Mouse (Mus musculus): ENCODE data around the gene Hist1h1c.
"Not testable (repeated sequence)": the region's sequence is repeated elsewhere in the genome, so short reads cannot be mapped to it uniquely, and the experiment has no call there.

The Hist1h1c gene

DNA sequence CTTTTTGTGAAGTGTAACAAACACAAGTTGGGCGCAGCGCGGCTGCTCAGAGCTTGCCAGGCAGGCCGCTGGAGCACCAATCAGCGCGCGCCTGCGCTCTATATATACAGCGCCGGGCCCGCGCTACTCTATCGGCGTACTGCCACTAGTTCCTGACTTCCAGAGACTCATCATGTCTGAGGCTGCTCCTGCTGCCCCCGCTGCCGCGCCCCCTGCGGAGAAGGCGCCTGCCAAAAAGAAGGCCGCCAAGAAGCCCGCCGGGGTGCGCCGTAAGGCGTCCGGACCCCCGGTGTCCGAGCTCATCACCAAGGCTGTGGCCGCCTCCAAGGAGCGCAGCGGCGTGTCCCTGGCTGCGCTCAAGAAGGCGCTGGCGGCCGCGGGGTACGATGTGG, at the start of gene Hist1h1c:
TSS of gene Hist1h1c (plus strand) at position 132 of the 392 bp plus-strand sequence.
- peak; percentile 90 for DNase-seq

DNA sequence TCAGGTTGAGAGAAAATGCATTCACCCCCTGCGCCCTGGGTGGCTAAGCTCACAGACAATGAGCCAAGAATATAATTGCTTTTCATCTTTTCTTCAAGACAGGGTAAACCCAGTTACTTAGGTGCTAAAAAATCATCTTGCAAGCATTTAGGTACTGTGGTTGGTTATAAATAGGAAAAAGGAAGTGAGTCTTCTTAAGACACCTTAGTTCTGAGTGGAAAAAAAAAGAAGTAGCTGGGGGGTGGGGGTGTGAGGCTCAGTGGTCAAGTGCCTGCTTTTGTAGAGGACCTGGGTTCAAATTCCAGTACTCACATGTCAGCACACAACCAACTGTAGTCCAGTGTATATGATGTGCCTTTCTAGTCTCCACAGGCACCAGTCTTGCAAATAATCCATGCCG, 49.7 kb upstream of the Hist1h1c start:
- DNase-seq = no peak

- DNase-seq = no peak
These were observed 49.1 kb upstream of the Hist1h1c start for GRCm38 (mm10) chr13:23689459-23689858.

DNA sequence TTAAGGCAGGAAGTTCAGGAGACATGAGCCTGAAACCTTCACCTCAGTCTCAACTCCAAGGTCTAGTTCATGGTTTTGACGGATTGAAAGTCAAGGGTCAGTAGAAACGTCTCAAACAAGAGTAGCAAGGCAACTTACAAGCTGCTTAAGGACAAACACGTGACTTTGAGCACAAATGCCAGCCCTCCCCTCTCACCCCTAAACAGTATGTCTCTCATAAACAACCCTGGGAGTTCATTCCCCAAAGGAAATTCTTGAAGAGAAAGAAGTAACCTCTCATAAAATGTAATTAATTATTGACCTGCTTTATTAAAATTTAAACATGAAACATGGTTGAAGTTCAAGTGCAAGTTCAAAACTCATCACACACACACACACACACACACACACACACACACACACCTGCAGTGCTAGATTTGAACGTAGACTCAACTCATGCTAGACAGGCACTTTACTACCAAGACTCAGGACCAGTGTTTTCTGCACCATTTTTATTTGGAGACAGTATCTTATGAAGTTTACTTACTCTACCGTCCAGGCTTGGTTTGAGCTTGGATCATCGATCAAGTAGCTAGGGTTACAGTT, 44.7 kb upstream of the Hist1h1c start:
- peak; percentile 43 for DNase-seq

- DNase-seq = no peak
These were observed 43.7 kb upstream of the Hist1h1c start for GRCm38 (mm10) chr13:23694956-23695355.

- no peak for DNase-seq
These were observed 43.1 kb upstream of the Hist1h1c start, which contains the start of gene Hist1h1t for GRCm38 (mm10) chr13:23695514-23695913. Gene Hist1h1t, plus strand, starts transcription at chr13:23695814.

DNA sequence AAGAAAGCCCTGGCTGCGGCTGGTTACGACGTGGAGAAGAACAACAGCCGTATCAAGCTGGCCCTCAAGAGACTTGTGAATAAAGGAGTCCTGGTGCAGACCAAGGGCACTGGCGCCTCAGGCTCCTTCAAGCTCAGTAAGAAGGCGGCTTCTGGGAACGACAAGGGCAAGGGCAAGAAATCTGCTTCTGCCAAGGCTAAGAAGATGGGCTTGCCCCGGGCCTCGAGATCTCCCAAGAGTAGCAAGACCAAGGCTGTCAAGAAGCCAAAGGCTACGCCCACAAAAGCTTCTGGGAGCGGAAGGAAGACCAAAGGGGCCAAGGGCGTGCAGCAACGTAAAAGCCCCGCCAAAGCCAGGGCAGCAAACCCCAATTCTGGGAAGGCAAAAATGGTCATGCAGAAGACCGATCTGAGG, 42.5 kb upstream of the Hist1h1c start:
- DNase-seq = no peak

DNA sequence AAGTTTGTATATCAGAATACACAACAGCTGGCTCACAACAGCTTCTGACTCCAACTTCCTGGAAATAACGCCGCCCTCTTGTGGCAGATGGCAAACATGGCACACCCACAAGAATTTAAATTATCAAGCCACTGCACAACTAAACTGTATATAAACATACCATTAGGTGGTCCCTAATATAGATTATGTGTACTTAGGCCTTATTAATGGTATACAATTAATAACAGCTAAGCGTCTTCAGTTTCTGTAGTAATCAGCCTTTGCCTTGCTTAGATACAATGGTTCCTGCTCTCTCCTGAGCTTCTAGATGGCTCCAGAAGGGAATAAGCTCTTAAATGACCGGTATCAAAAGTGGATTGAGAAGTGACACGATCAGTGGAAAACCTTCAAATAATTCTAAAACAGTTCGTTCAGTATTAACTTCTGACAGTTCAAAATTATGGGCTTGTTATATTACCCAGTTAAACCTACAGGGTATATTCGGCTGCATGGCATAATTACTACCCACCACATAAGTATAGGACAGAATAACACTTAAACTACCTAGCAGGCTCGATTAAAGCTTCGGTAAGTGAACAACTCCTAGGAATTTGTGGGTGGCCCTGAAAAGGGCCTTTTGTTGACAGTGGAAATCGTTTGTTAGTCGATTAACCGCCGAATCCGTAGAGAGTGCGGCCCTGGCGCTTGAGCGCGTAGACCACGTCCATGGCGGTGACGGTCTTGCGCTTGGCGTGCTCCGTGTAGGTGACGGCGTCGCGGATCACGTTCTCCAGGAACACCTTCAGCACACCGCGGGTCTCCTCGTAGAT, 40.9 kb upstream of the Hist1h1c start:
- DNase-seq = peak; percentile 34

GRCm38 (mm10) chr13:23698300-23698693, 40.3 kb upstream of the Hist1h1c start, which contains the start of gene Hist1h4c:
Gene Hist1h4c, minus strand, starts transcription at chr13:23698454.
- peak; percentile 99 for DNase-seq

- no peak for DNase-seq
These were observed 39.6 kb upstream of the Hist1h1c start for GRCm38 (mm10) chr13:23698996-23699395.

GRCm38 (mm10) chr13:23699767-23700166, 38.8 kb upstream of the Hist1h1c start:
- no peak for DNase-seq

DNA sequence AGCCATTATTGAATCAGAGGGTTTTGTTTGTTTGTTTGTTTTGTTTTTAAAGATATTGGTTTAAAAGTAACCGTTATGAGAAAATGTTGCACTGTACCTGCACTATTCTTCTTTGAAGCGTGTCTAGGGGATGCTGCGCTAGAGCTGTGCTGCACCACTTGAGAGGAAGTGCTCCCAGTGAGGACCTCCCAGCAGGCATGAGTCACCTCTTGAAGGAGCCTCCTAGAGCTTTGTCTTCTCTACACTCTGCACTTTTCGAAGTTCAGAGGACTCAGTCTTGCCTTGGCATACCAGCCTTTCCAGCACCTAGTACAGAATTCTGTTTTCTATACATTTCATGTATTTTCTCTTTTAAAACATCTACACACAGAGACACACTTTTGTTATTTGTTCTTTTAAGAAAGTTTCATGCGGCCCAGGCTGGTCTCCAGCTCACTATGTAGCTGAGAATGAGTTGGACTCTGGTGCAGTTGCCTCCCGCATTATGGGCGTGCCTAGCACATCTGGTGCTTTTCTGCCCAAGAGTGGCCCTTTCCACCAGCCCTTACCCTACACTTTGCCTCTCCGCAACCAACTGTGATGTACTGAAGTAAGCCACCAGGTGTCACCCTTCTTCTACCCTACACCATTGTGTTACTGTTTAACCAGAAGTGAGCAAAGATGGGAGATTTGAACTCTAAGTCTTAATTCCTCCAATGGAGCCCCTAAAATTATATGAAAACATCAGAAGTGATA, 37.7 kb upstream of the Hist1h1c start:
- DNase-seq = peak; percentile 79

GRCm38 (mm10) chr13:23702220-23702619, 36.4 kb upstream of the Hist1h1c start:
- DNase-seq = no peak

- DNase-seq = not testable (repeated sequence)
These were observed 35.8 kb upstream of the Hist1h1c start for GRCm38 (mm10) chr13:23702801-23703200.

DNA sequence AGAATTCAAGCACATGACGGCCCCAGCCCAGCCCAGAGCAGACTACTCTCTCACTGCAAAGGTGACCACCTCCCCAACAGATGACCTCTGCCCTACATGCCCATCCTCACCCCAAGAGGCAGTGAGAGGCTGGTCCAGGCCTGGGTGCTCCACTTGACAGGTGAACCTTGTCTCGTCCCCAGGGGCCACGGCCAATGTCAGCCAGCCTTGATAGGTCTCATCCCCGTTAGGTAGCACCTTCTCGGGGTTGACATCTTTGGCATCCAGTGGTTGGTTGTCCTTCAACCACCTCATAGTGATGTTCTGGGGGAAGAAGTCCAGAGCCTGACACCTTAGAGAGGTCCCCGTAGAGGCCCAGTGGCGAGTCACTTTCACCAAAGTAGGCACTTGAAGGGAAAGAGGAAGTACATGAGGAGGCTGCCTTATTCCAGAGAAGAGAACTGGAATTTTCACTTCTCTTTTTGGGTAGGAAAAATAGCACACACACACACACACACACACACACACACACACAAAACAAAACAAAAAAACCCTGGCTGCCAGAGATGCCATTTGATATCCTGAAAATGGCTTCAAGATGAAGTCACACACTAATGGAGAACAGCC, 32.8 kb upstream of the Hist1h1c start:
- DNase-seq = no peak

GRCm38 (mm10) chr13:23706771-23707170, 31.8 kb upstream of the Hist1h1c start:
- no peak for DNase-seq

DNA sequence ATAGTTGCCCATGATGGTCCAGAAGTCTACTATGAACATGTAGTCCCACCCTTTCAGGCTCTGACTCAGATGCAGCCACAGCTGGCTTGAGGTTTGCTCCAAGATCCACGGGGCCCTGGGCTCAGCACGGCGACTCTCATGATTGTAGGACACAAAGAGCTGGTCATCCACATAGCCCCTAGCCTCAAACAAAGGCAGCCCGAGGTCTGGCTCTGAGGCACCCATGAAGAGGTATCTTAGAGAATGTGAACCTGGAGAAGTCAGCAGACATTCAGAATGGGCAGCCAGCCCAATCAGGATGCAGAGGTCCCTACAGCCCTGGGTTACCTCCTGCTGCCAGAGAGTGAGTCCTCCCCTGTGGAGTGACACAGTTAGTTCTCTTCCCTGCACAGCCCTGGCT, 30.6 kb upstream of the Hist1h1c start:
- DNase-seq = no peak

GRCm38 (mm10) chr13:23708654-23709053, 30.0 kb upstream of the Hist1h1c start:
- DNase-seq = no peak

DNA sequence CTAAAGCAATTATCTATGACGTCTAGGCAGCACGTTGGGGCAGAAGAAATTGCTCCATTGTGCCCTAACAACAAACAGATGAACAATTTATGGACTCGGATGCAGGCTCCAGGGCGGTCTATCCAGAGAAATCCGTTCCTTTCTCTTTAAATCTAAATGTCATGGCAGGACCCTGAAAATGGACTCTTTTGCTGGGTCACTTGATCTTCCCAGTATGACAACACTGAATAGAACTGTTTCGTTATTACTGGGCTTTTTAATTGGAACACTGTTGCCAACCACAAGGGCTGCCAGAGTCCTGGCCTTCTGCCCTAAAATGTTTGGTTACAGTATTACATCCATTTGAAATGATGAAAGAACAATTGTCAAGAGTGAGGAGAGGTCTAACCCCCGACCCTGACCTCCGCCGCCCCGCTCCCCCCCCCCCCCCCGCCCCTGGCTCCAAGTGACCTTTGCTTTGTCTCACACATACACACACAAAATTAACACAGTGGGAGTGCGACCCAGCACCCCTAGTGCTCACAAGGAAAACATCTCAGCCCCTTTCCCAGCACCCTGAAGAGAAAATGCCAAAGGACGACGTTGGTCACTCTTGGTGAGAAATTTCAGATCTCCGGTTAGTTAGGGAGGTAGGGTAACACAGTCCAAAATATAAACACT, 28.8 kb upstream of the Hist1h1c start:
- peak; percentile 41 for DNase-seq

DNA sequence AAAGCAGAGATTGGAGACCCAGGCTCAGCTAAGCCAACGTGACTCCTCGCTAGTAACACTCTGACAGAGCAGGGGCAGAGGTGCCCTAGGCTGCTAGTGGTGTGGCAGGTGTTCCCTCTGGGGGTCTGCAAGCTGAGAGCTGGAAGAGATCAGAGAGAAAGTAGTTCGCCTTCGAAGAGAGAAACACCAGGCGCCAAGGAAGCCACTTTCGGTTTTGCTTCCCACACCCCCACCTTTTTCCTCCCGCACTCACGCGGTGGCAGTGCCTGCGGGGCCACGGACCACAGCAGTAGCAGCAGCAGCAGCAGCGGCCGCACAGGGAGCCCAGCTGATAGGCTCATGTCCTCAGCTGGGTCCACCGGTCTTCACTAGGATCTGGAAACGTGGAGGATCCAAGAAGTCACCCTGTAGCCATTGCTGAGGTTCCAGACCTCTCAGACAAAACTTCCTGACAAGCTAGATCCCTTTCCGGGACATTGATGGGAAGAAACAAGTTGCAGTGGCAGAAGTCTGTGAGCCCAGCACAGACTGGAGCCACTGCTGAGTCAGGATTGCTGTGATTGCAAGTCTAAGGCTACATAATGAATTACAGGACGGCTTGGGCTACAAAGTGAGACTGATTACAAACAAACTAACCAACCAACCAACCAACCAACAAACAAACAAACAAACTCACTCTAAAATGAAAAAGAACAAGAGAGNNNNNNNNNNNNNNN, 28.1 kb upstream of the Hist1h1c start, which contains the start of gene Hfe:
TSS of gene Hfe (minus strand) at position 481 of the 716 bp plus-strand sequence.
- DNase-seq = peak; percentile 65

GRCm38 (mm10) chr13:23716261-23717042, 22.2 kb upstream of the Hist1h1c start:
- no peak for DNase-seq
